Mouse (Mus musculus) heart, adult 2 months (tissue): ENCODE measurements around the gene Ccr7. TPM values are rescaled to one million over a fixed set of nuclear protein-coding genes. Genes with fewer than 3 reads are reported as not detected.

Source experiments
- DNase-seq, 2 experiments: peaks; one replicate each; pipeline ENCODE4 v3.0.0; 2021
- H3K27ac ChIP-seq: fragments of 200-600 bp; 2 replicates; pipeline ENCODE4 v1.8.1; 2022
- H3K27me3 ChIP-seq: fragments of 200-500 bp; 2 replicates; pipeline ENCODE4 v1.6.1; 2012; ENCODE audit warnings: mild to moderate bottlenecking, low read length, inconsistent platforms, mixed read lengths; ENCODE audit not compliant: control insufficient read depth, insufficient read depth
- H3K36me3 ChIP-seq: fragments of 200-500 bp; 2 replicates; pipeline ENCODE4 v1.6.1; 2012; ENCODE audit warnings: low read length, inconsistent platforms; ENCODE audit not compliant: control insufficient read depth, insufficient read depth
- H3K4me1 ChIP-seq: fragments of 200-500 bp; 2 replicates; pipeline ENCODE4 v1.6.1; 2011; ENCODE audit warnings: low read length; ENCODE audit not compliant: control insufficient read depth, insufficient read depth
- H3K4me3 ChIP-seq: fragments of 200-600 bp; 2 replicates; pipeline ENCODE4 v1.8.1; 2022
- H3K79me2 ChIP-seq: fragments of 200-500 bp; replicated peaks from 2 replicates; pipeline ENCODE4 v1.6.1; 2012; ENCODE audit warnings: mild to moderate bottlenecking, inconsistent platforms, low read length, moderate library complexity, mixed read lengths; ENCODE audit not compliant: control insufficient read depth, insufficient read depth
- H3K9ac ChIP-seq: fragments of 200-500 bp; 2 replicates; pipeline ENCODE4 v1.6.1; 2012; ENCODE audit warnings: low read depth, mild to moderate bottlenecking, control low read depth, inconsistent platforms, low read length, mixed read lengths
- CTCF ChIP-seq: fragments of 200-600 bp; IDR thresholded peaks from 2 replicates; pipeline ENCODE4 v1.8.1; 2022; ENCODE audit warnings: antibody characterized with exemption, mild to moderate bottlenecking, moderate library complexity
- EP300 ChIP-seq: fragments of 200-500 bp; IDR thresholded peaks from 2 replicates; pipeline ENCODE4 v1.6.1; 2011; ENCODE audit warnings: low read depth, low read length, control low read depth; ENCODE audit not compliant: insufficient read depth
- POLR2A ChIP-seq: fragments of 200-500 bp; IDR thresholded peaks from 2 replicates; pipeline ENCODE4 v1.6.1; 2011; ENCODE audit warnings: mild to moderate bottlenecking, low read depth, low read length, control low read depth; ENCODE audit not compliant: insufficient read depth
- WGBS: fragments of 180-500 bp; shearing (Covaris S2); methylation state at CpG from one replicate; pipeline ENCODE4 v1.1.7; 2018; 5-methylcytosine and 5-hydroxymethylcytosine counted together
- intact Hi-C: fragments of 180-260 bp; cut with DNase I; formaldehyde crosslinking; loops from one replicate; pipeline ENCODE4 v1.15.1; 2025
- polyA plus RNA-seq: library from polyadenylated mRNA; depleted of rRNA; stranded (reverse); fragments of >200 nt; gene quantifications from 2 replicates; pipeline ENCODE4 v1.2.3, GENCODE M21; 2012
- total RNA-seq, 2 experiments: library from RNA; stranded (reverse); gene quantifications; 2 replicates each; pipeline ENCODE4 v1.2.3; 2021

The Ccr7 gene
- total and polyA plus RNA-seq, 3 experiments: 0.29 to 2.7 (median 0.59) TPM

GRCm38 (mm10) chr11:99147920-99148289 is 7.0 kb downstream of the Ccr7 start:
- H3K36me3 ChIP-seq: no peaks in the 10 kb centered on the region
- H3K4me3 ChIP-seq: no peak overlapping the region
- H3K79me2 ChIP-seq: no peaks in the 10 kb centered on the region
- TF ChIP-seq POLR2A (no peak), CTCF (no peak), EP300 (no peak)
- H3K27ac ChIP-seq: no peak overlapping the region; the same call in 1 of the 2 replicates
- no peaks in the 10 kb centered on the region for H3K27me3 ChIP-seq
- intact Hi-C loops: loop anchor here (2.0 to 5.0 kb wide), 3 partner anchors 19 to 221 kb away; partner anchors contain the start of gene Rara
- 49% methylated on average over 4 of the region's 4 CpGs for WGBS
- no peak overlapping the region for H3K9ac ChIP-seq
- peaks cover 2% of the 10 kb centered on the region for H3K4me1 ChIP-seq
- DNase-seq: no peak

GRCm38 (mm10) chr11:99147041-99147919 is 7.6 kb downstream of the Ccr7 start:
- no peak overlapping the region for H3K4me3 ChIP-seq
- no peak for TF ChIP-seq EP300
- no peak for TF ChIP-seq POLR2A
- TF ChIP-seq CTCF: no peak
- no peaks in the 10 kb centered on the region for H3K79me2 ChIP-seq
- intact Hi-C loops: loop anchor here (2.0 to 5.0 kb wide), 2 partner anchors 18 to 220 kb away; partner anchors contain the start of gene Rara
- no peak for DNase-seq
- WGBS: 46% methylated on average over 17 of the region's 17 CpGs
- H3K27ac ChIP-seq: no peak overlapping the region; the same call in 1 of the 2 replicates
- peaks cover 2% of the 10 kb centered on the region for H3K4me1 ChIP-seq
- no peak overlapping the region for H3K9ac ChIP-seq
- no peaks in the 10 kb centered on the region for H3K36me3 ChIP-seq
- H3K27me3 ChIP-seq: no peaks in the 10 kb centered on the region

- intact Hi-C loops: loop anchor here (2.0 to 5.0 kb wide), 2 partner anchors 18 to 219 kb away; partner anchors contain the start of gene Rara
- 85% methylated on average over 6 of the region's 6 CpGs for WGBS
- H3K27ac ChIP-seq: no peak overlapping the region
Observed at GRCm38 (mm10) chr11:99146558-99146957, 8.3 kb downstream of the Ccr7 start.

GRCm38 (mm10) chr11:99145765-99146164 is 9.1 kb downstream of the Ccr7 start:
- no peaks in the 10 kb centered on the region for H3K36me3 ChIP-seq
- H3K4me1 ChIP-seq: peaks cover 2% of the 10 kb centered on the region
- H3K79me2 ChIP-seq: no peaks in the 10 kb centered on the region
- 81% methylated on average over 16 of the region's 16 CpGs for WGBS
- no peak overlapping the region for H3K9ac ChIP-seq
- H3K4me3 ChIP-seq: no peak overlapping the region
- no peak for DNase-seq
- no peak overlapping the region for H3K27ac ChIP-seq
- intact Hi-C loops: loop anchor here (2.0 to 5.0 kb wide), 2 partner anchors 17 to 218 kb away; partner anchors contain the start of gene Rara
- no peaks in the 10 kb centered on the region for H3K27me3 ChIP-seq
- TF ChIP-seq POLR2A (no peak), EP300 (no peak)

More at GRCm38 (mm10) chr11:99146558-99146957, 8.3 kb downstream of the Ccr7 start:
- H3K4me1 ChIP-seq: peaks cover 2% of the 10 kb centered on the region
- DNase-seq: no peak
- H3K36me3 ChIP-seq: no peaks in the 10 kb centered on the region
- H3K27me3 ChIP-seq: no peaks in the 10 kb centered on the region
- H3K9ac ChIP-seq: no peak overlapping the region
- no peaks in the 10 kb centered on the region for H3K79me2 ChIP-seq
- H3K4me3 ChIP-seq: no peak overlapping the region
- TF ChIP-seq POLR2A (no peak), EP300 (no peak), CTCF (no peak)

- peaks cover 2% of the 10 kb centered on the region for H3K4me1 ChIP-seq
- H3K27me3 ChIP-seq: no peaks in the 10 kb centered on the region
- H3K4me3 ChIP-seq: no peak overlapping the region
- no peaks in the 10 kb centered on the region for H3K36me3 ChIP-seq
- no peak for DNase-seq
- H3K79me2 ChIP-seq: no peaks in the 10 kb centered on the region
- no peak overlapping the region for H3K27ac ChIP-seq
- TF ChIP-seq POLR2A (no peak), CTCF (no peak), EP300 (no peak)
- 82% methylated on average over 23 of the region's 23 CpGs for WGBS
- intact Hi-C loops: loop anchor here (5.0 kb wide), 1 partner anchor 218 kb away; the partner anchor contains the start of gene Rara
- no peak overlapping the region for H3K9ac ChIP-seq
Observed at GRCm38 (mm10) chr11:99144940-99145339, 9.9 kb downstream of the Ccr7 start.

GRCm38 (mm10) chr11:99144456-99144855 is 10.4 kb downstream of the Ccr7 start:
- DNase-seq: no peak
- Histone ChIP-seq H3K27ac (no peak overlapping the region), H3K27me3 (no peaks in the 10 kb centered on the region), H3K4me3 (no peak overlapping the region), H3K79me2 (no peaks in the 10 kb centered on the region), H3K9ac (no peak overlapping the region), H3K36me3 (no peaks in the 10 kb centered on the region), H3K4me1 (peaks cover 2% of the 10 kb centered on the region)
- TF ChIP-seq POLR2A (no peak), EP300 (no peak), CTCF (no peak)
- 41% methylated on average over 5 of the region's 5 CpGs for WGBS
- intact Hi-C loops: no loop called here
